Mouse (Mus musculus) midbrain, embryonic 14.5 days (tissue): ENCODE data around the gene Mup22. TPM values are rescaled to one million over a fixed set of nuclear protein-coding genes. Genes with fewer than 3 reads are reported as not detected.
"Not testable (repeated sequence)": the region's sequence is repeated elsewhere in the genome, so short reads cannot be mapped to it uniquely, and the experiment has no call there.

Experiments used
- ATAC-seq: fragments of 200-750 bp; cut with Nextera tagmentation; 2 replicates; pipeline ENCODE4 v1.8.0; 2017; ENCODE audit warnings: moderate number of reproducible peaks, moderate library complexity; ENCODE audit not compliant: low FRiP score, low TSS enrichment
- DNase-seq: peaks from one replicate; pipeline ENCODE4 v3.0.0-alpha.2; 2015
- H3K27ac ChIP-seq: fragments of 300-500 bp; sonication (generic); replicated peaks from 2 replicates; pipeline ENCODE4 v1.5.1; 2014; ENCODE audit warnings: mild to moderate bottlenecking, low read depth, low read length, moderate library complexity
- H3K27me3 ChIP-seq: fragments of 300-500 bp; sonication (generic); 2 replicates; pipeline ENCODE4 v1.6.1; 2014; ENCODE audit warnings: low read length, control low read depth, mixed read lengths; ENCODE audit not compliant: control insufficient read depth, insufficient read depth
- H3K36me3 ChIP-seq: fragments of 300-500 bp; sonication (generic); 2 replicates; pipeline ENCODE4 v1.6.1; 2014; ENCODE audit warnings: low read length, control low read depth; ENCODE audit not compliant: control insufficient read depth, insufficient read depth
- H3K4me1 ChIP-seq: fragments of 300-500 bp; sonication (generic); 2 replicates; pipeline ENCODE4 v1.6.1; 2014; ENCODE audit warnings: mild to moderate bottlenecking, antibody characterized with exemption, low read length, control low read depth; ENCODE audit not compliant: control insufficient read depth, insufficient read depth
- H3K4me2 ChIP-seq: fragments of 300-500 bp; sonication (generic); 2 replicates; pipeline ENCODE4 v1.6.1; 2014; ENCODE audit warnings: mild to moderate bottlenecking, low read length, moderate library complexity
- H3K4me3 ChIP-seq: fragments of 300-500 bp; sonication (generic); replicated peaks from 2 replicates; pipeline ENCODE4 v1.5.1; 2014; ENCODE audit warnings: low read depth, low read length
- H3K9ac ChIP-seq: fragments of 300-500 bp; sonication (generic); replicated peaks from 2 replicates; pipeline ENCODE4 v1.6.1; 2014; ENCODE audit warnings: mild to moderate bottlenecking, low read length, moderate library complexity
- H3K9me3 ChIP-seq: fragments of 300-500 bp; sonication (generic); 2 replicates; pipeline ENCODE4 v1.6.1; 2016; ENCODE audit warnings: low read length, control low read depth, mixed read lengths; ENCODE audit not compliant: control insufficient read depth
- WGBS: fragments of 180-500 bp; shearing (Covaris S2); extraction: QIAGEN DNeasy Blood & Tissue Kit; methylation state at CpG from one replicate; pipeline ENCODE4 v1.1.7; 2014; 5-methylcytosine and 5-hydroxymethylcytosine counted together
- polyA plus RNA-seq: library from polyadenylated mRNA; unstranded; fragments of >200 nt; fragmentation: Nextera tagmentation; extraction: Ambion mirVana; gene quantifications from 2 replicates; pipeline ENCODE4 v1.2.1, GENCODE M21; 2014

Gene Mup22
- polyA plus RNA-seq: not detected in 2 replicates

DNA sequence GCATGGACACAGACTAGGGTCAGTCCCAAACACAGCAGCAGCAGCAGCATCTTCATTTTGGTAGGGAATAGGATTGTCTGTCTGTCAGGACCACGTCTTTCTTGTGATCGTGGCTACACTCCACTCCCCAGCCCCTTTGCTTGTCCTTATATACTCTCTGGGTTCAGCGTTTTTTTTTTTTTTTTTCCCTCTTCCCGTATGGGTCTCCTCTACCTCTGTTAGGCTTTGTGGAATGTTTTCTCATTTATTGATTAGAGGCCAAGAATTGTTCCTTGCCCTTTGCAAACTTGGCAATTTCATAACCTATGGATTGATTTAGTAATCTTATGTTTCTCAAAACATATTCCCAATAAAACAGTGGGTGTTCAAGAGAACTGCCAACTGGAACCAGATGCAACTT is at the start of gene Mup22:
Gene Mup22, minus strand, starts transcription at position 101 of the 400 bp plus-strand sequence.
- H3K36me3 ChIP-seq, H3K27me3 ChIP-seq, H3K4me3 ChIP-seq, H3K9ac ChIP-seq, H3K27ac ChIP-seq, ATAC-seq, H3K9me3 ChIP-seq, H3K4me2 ChIP-seq, DNase-seq, H3K4me1 ChIP-seq: not testable (repeated sequence)
- WGBS: 86% methylated on average over 4 of the region's 4 CpGs

DNA sequence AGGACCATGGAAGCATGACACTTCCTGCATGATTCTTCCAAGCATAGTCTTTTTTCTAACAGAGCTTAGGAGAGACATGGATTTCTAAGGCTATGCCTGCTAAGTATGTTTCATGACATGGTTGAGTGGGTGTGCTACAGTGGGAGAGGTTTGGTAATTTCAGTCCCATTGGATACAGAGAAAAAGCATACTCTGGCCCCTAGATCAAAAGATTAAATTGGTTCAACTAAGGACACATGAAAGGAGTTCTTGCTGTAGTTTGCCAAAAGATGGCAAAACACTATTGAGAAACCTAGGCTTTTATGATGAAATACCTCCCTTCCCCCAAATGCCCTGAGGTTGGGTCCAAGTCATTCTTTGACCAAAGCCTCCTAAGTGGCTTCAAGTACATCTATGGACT is 19.6 kb upstream of the Mup22 start:
- ATAC-seq, H3K4me2 ChIP-seq, H3K36me3 ChIP-seq, H3K9ac ChIP-seq, H3K4me3 ChIP-seq, H3K4me1 ChIP-seq, H3K27me3 ChIP-seq, H3K27ac ChIP-seq, H3K9me3 ChIP-seq, DNase-seq: not testable (repeated sequence)

Other genes starting within 250 kb of the Mup22 start
- not detected in 2 replicates for gene Mup10, start 239.3 kb downstream of the Mup22 start, polyA plus RNA-seq
- not detected in 2 replicates for gene Mup11, start 159.1 kb downstream of the Mup22 start, polyA plus RNA-seq
- not detected in 2 replicates for gene Mup12, start 80.1 kb downstream of the Mup22 start, polyA plus RNA-seq